Mouse (Mus musculus): Measurements from ENCODE around the gene Myo9a. TPM values are rescaled to one million over a fixed set of nuclear protein-coding genes. Genes with fewer than 3 reads are reported as not detected.
"Not testable (repeated sequence)": the region's sequence is repeated elsewhere in the genome, so short reads cannot be mapped to it uniquely, and the experiment has no call there.

Gene Myo9a
- polyA plus RNA-seq, 1 experiment from 2014 or later = 16.9 TPM

- no peaks in the 10 kb centered on the region for H3K36me3 ChIP-seq
- no peak overlapping the region; the same call in 1 of the 2 replicates for H3K27ac ChIP-seq
- no peaks in the 10 kb centered on the region for H3K27me3 ChIP-seq
- peak overlapping the region; percentile 91 for H3K4me3 ChIP-seq
- H3K4me1 ChIP-seq = peaks cover 7% of the 10 kb centered on the region; the same call in 1 of the 2 replicates
- H3K9ac ChIP-seq = peak overlapping the region; percentile 87
- peak overlapping the region; percentile 77 for H3K4me2 ChIP-seq
- no peak for ATAC-seq (ENCODE audit: insufficient number of reproducible peaks, insufficient read depth, low FRiP score, low TSS enrichment, low read depth)
- WGBS = 6% methylated on average over 2 of the region's 2 CpGs
- no peaks in the 10 kb centered on the region for H3K9me3 ChIP-seq
Observed at GRCm38 (mm10) chr9:59751966-59752365, 1.3 kb downstream of the Myo9a start.

GRCm38 (mm10) chr9:59755199-59755598 lies 4.5 kb downstream of the Myo9a start:
- H3K4me3 ChIP-seq = no peak overlapping the region
- no peaks in the 10 kb centered on the region for H3K27me3 ChIP-seq
- H3K4me2 ChIP-seq = no peak overlapping the region
- no peaks in the 10 kb centered on the region for H3K36me3 ChIP-seq
- no peak overlapping the region for H3K27ac ChIP-seq
- ATAC-seq (ENCODE audit: insufficient number of reproducible peaks, insufficient read depth, low FRiP score, low TSS enrichment, low read depth) = no peak
- WGBS = 51% methylated on average over 2 of the region's 2 CpGs
- H3K9ac ChIP-seq = no peak overlapping the region
- H3K9me3 ChIP-seq = no peaks in the 10 kb centered on the region
- H3K4me1 ChIP-seq = peaks cover 4% of the 10 kb centered on the region; the same call in 1 of the 2 replicates

- H3K36me3 ChIP-seq; ATAC-seq (ENCODE audit: insufficient number of reproducible peaks, insufficient read depth, low FRiP score, low TSS enrichment, low read depth); H3K4me1 ChIP-seq; H3K4me3 ChIP-seq; H3K4me2 ChIP-seq; H3K27ac ChIP-seq; H3K27me3 ChIP-seq; H3K9ac ChIP-seq; H3K9me3 ChIP-seq: not testable (repeated sequence)
- 93% methylated on average over 3 of the region's 3 CpGs for WGBS
Observed at GRCm38 (mm10) chr9:59757016-59757415, 6.3 kb downstream of the Myo9a start.

GRCm38 (mm10) chr9:59760515-59760914 lies 9.8 kb downstream of the Myo9a start:
- Histone ChIP-seq H3K4me3 (no peak overlapping the region), H3K4me1 (no peaks in the 10 kb centered on the region), H3K9me3 (no peaks in the 10 kb centered on the region), H3K36me3 (no peaks in the 10 kb centered on the region), H3K4me2 (no peak overlapping the region), H3K9ac (no peak overlapping the region), H3K27ac (no peak overlapping the region), H3K27me3 (no peaks in the 10 kb centered on the region)
- no peak for ATAC-seq (ENCODE audit: insufficient number of reproducible peaks, insufficient read depth, low FRiP score, low TSS enrichment, low read depth)
- WGBS = 71% methylated on average over 3 of the region's 3 CpGs

GRCm38 (mm10) chr9:59766966-59767461 lies 16.3 kb downstream of the Myo9a start:
- ATAC-seq (ENCODE audit: insufficient number of reproducible peaks, insufficient read depth, low FRiP score, low TSS enrichment, low read depth); H3K9me3 ChIP-seq; H3K36me3 ChIP-seq; H3K4me3 ChIP-seq; H3K27me3 ChIP-seq; H3K4me1 ChIP-seq; H3K9ac ChIP-seq; H3K4me2 ChIP-seq; H3K27ac ChIP-seq: not testable (repeated sequence)
- WGBS = 90% methylated on average over 12 of the region's 13 CpGs

GRCm38 (mm10) chr9:59806046-59806774 lies 55.5 kb downstream of the Myo9a start:
- H3K9me3 ChIP-seq; H3K4me2 ChIP-seq; H3K4me1 ChIP-seq; H3K9ac ChIP-seq; H3K27ac ChIP-seq; H3K4me3 ChIP-seq; ATAC-seq (ENCODE audit: insufficient number of reproducible peaks, insufficient read depth, low FRiP score, low TSS enrichment, low read depth); H3K27me3 ChIP-seq: not testable (repeated sequence)
- H3K36me3 ChIP-seq = peaks cover 34% of the 10 kb centered on the region
- 86% methylated on average over 3 of the region's 3 CpGs for WGBS

- no peak for ATAC-seq (ENCODE audit: insufficient number of reproducible peaks, insufficient read depth, low FRiP score, low TSS enrichment, low read depth)
- H3K4me1 ChIP-seq = no peaks in the 10 kb centered on the region
- no peaks in the 10 kb centered on the region for H3K27me3 ChIP-seq
- H3K36me3 ChIP-seq = peaks cover 22% of the 10 kb centered on the region
- no peaks in the 10 kb centered on the region for H3K9me3 ChIP-seq
- no peak overlapping the region for H3K27ac ChIP-seq
- H3K9ac ChIP-seq = no peak overlapping the region
- H3K4me2 ChIP-seq = no peak overlapping the region
- H3K4me3 ChIP-seq = no peak overlapping the region
Observed at GRCm38 (mm10) chr9:59884551-59884950, 133.9 kb downstream of the Myo9a start.

GRCm38 (mm10) chr9:59903382-59903781 lies 152.7 kb downstream of the Myo9a start:
- Histone ChIP-seq H3K9me3 (no peaks in the 10 kb centered on the region), H3K36me3 (peaks cover 24% of the 10 kb centered on the region), H3K4me1 (no peaks in the 10 kb centered on the region), H3K4me2 (no peak overlapping the region), H3K9ac (no peak overlapping the region), H3K27me3 (no peaks in the 10 kb centered on the region), H3K4me3 (no peak overlapping the region), H3K27ac (no peak overlapping the region)
- no peak for ATAC-seq (ENCODE audit: insufficient number of reproducible peaks, insufficient read depth, low FRiP score, low TSS enrichment, low read depth)
- WGBS = 89% methylated on average over 1 of the region's 1 CpGs

GRCm38 (mm10) chr9:59914761-59915160 lies 164.1 kb downstream of the Myo9a start:
- WGBS = 92% methylated on average over 1 of the region's 1 CpGs
- Histone ChIP-seq H3K9me3 (no peaks in the 10 kb centered on the region), H3K27me3 (no peaks in the 10 kb centered on the region), H3K4me3 (no peak overlapping the region), H3K9ac (no peak overlapping the region), H3K27ac (no peak overlapping the region), H3K4me1 (no peaks in the 10 kb centered on the region), H3K36me3 (peaks cover 28% of the 10 kb centered on the region), H3K4me2 (no peak overlapping the region)
- no peak for ATAC-seq (ENCODE audit: insufficient number of reproducible peaks, insufficient read depth, low FRiP score, low TSS enrichment, low read depth)

- Histone ChIP-seq H3K27me3 (no peaks in the 10 kb centered on the region), H3K4me1 (no peaks in the 10 kb centered on the region), H3K4me3 (no peak overlapping the region), H3K9me3 (no peaks in the 10 kb centered on the region), H3K4me2 (no peak overlapping the region), H3K27ac (no peak overlapping the region), H3K36me3 (peaks cover 14% of the 10 kb centered on the region; the same call in 1 of the 2 replicates), H3K9ac (no peak overlapping the region)
- no peak for ATAC-seq (ENCODE audit: insufficient number of reproducible peaks, insufficient read depth, low FRiP score, low TSS enrichment, low read depth)
- 79% methylated on average over 3 of the region's 3 CpGs for WGBS
Observed at GRCm38 (mm10) chr9:59930248-59930647, 179.6 kb downstream of the Myo9a start.

GRCm38 (mm10) chr9:59935866-59936265 lies 185.2 kb downstream of the Myo9a start:
- WGBS = 79% methylated on average over 8 of the region's 8 CpGs
- not testable (repeated sequence) for ATAC-seq (ENCODE audit: insufficient number of reproducible peaks, insufficient read depth, low FRiP score, low TSS enrichment, low read depth); H3K4me2 ChIP-seq

GRCm38 (mm10) chr9:59938529-59938928 lies 187.8 kb downstream of the Myo9a start:
- no peaks in the 10 kb centered on the region for H3K9me3 ChIP-seq
- no peaks in the 10 kb centered on the region for H3K27me3 ChIP-seq
- no peak overlapping the region for H3K27ac ChIP-seq
- H3K4me2 ChIP-seq = no peak overlapping the region
- no peak overlapping the region for H3K9ac ChIP-seq
- no peak for ATAC-seq (ENCODE audit: insufficient number of reproducible peaks, insufficient read depth, low FRiP score, low TSS enrichment, low read depth)
- 80% methylated on average over 8 of the region's 8 CpGs for WGBS
- H3K4me1 ChIP-seq = no peaks in the 10 kb centered on the region
- no peak overlapping the region for H3K4me3 ChIP-seq
- no peaks in the 10 kb centered on the region for H3K36me3 ChIP-seq

More at GRCm38 (mm10) chr9:59935866-59936265, 185.2 kb downstream of the Myo9a start:
- not testable (repeated sequence) for H3K4me1 ChIP-seq, H3K4me3 ChIP-seq, H3K27me3 ChIP-seq, H3K9ac ChIP-seq, H3K9me3 ChIP-seq, H3K27ac ChIP-seq, H3K36me3 ChIP-seq
